In genomic region chr5:75900231-75900920, GRCm38 (mm10) we compare ENCODE assay signal across 12 mouse cellular contexts.
DNase-seq lines count a peak whose midpoint lies in the region; ATAC-seq and TF ChIP-seq lines count a peak whose summit lies in the region.
"Had no signal": no experiment of that assay in that cellular context is flagged by ENCODE, and none has a peak within 500 bp of the region (broad histone marks: within the 10 kb centered on the region; RNA-seq: fewer than 3 reads in every experiment).

No protein-coding gene starts in this region.

- no peak for DNase-seq in forebrain, embryonic 10.5 days (ENCODE audit: extremely low spot score, low spot score)
- DNase-seq in forebrain, embryonic 11.5 days (ENCODE audit: low spot score) = no peak
- DNase-seq in testis, postnatal 10 days (ENCODE audit: low spot score) = peak; percentile 26
- no peak for DNase-seq in testis, postnatal 14 days (ENCODE audit: low spot score)
- peak; percentile 16 for DNase-seq in kidney, postnatal 10 days
- no peak for DNase-seq in hindbrain, postnatal 0 days (ENCODE audit: low spot score)
- no peak for DNase-seq in right cerebral cortex, postnatal 36 days (ENCODE audit: low spot score in 2 of 2)
- DNase-seq in spleen, adult 12 weeks (ENCODE audit: low spot score) = no peak
- DNase-seq: cerebellum, adult 9-11 months had no signal

- no peak for TF ChIP-seq CTCF in hindbrain, postnatal 0 days (IDR thresholded peaks at IDR 0.05; ENCODE audit: low read depth)

- no peaks in the 10 kb centered on the region for H3K36me3 ChIP-seq in forebrain, embryonic 10.5 days (replicated peaks)
- no peaks in the 10 kb centered on the region for H3K36me3 ChIP-seq in forebrain, embryonic 11.5 days (ENCODE audit: control insufficient read depth, insufficient read depth, low read length)
- H3K36me3 ChIP-seq in hindbrain, postnatal 0 days (ENCODE audit: insufficient read depth, low read length) = no peaks in the 10 kb centered on the region
- H3K36me3 ChIP-seq: hindbrain, embryonic 13.5 days; midbrain, embryonic 12.5 days; neural tube, embryonic 15.5 days had no signal

- no peak for ATAC-seq in forebrain, embryonic 11.5 days (replicated peaks; ENCODE audit: low FRiP score)
- ATAC-seq in hindbrain, postnatal 0 days = no peak

- H3K27me3 ChIP-seq in forebrain, embryonic 10.5 days (ENCODE audit: poor library complexity, severe bottlenecking) = peaks cover 6% of the 10 kb centered on the region; the same call in 1 of the 2 replicates
- no peaks in the 10 kb centered on the region for H3K27me3 ChIP-seq in forebrain, embryonic 11.5 days (ENCODE audit: control insufficient read depth, insufficient read depth, low read length)
- H3K27me3 ChIP-seq in hindbrain, postnatal 0 days (ENCODE audit: insufficient read depth, low read length) = no peaks in the 10 kb centered on the region
- H3K27me3 ChIP-seq: hindbrain, embryonic 13.5 days; midbrain, embryonic 12.5 days; neural tube, embryonic 15.5 days had no signal

- no peak overlapping the region for H3K4me2 ChIP-seq in forebrain, embryonic 11.5 days (ENCODE audit: low read depth, low read length, severe bottlenecking)
- H3K4me2 ChIP-seq in hindbrain, postnatal 0 days (ENCODE audit: low read depth, low read length) = no peak overlapping the region
- H3K4me2 ChIP-seq: hindbrain, embryonic 13.5 days; midbrain, embryonic 12.5 days; neural tube, embryonic 15.5 days had no signal

- no peaks in the 10 kb centered on the region for H3K9me3 ChIP-seq in forebrain, embryonic 10.5 days
- H3K9me3 ChIP-seq in forebrain, embryonic 11.5 days (ENCODE audit: control insufficient read depth, low read length) = no peaks in the 10 kb centered on the region
- H3K9me3 ChIP-seq in hindbrain, postnatal 0 days (ENCODE audit: low read length) = no peaks in the 10 kb centered on the region
- H3K9me3 ChIP-seq: hindbrain, embryonic 13.5 days; midbrain, embryonic 12.5 days; neural tube, embryonic 15.5 days had no signal

- peaks cover 33% of the 10 kb centered on the region for H3K4me1 ChIP-seq in forebrain, embryonic 10.5 days
- peaks cover 5% of the 10 kb centered on the region; the same call in 1 of the 2 replicates for H3K4me1 ChIP-seq in forebrain, embryonic 11.5 days (replicated peaks; ENCODE audit: control insufficient read depth, insufficient read depth, low read length)
- 0 out of 2 replicates have a peak, but pooled peaks cover 3% of the 10 kb centered on the region for H3K4me1 ChIP-seq in hindbrain, postnatal 0 days (ENCODE audit: insufficient read depth, low read length)

- 0 out of 2 replicates have a peak overlapping the region, but pooled peaks have one; percentile 35 for H3K27ac ChIP-seq in forebrain, embryonic 10.5 days
- no peak overlapping the region for H3K27ac ChIP-seq in forebrain, embryonic 11.5 days (ENCODE audit: low read depth, low read length)
- H3K27ac ChIP-seq in hindbrain, postnatal 0 days = no peak overlapping the region
- H3K27ac ChIP-seq: hindbrain, embryonic 13.5 days; midbrain, embryonic 12.5 days; neural tube, embryonic 15.5 days had no signal

- no peak overlapping the region for H3K9ac ChIP-seq in forebrain, embryonic 11.5 days (ENCODE audit: low read length)
- H3K9ac ChIP-seq in hindbrain, postnatal 0 days (replicated peaks; ENCODE audit: low read length) = no peak overlapping the region
- H3K9ac ChIP-seq: hindbrain, embryonic 13.5 days; midbrain, embryonic 12.5 days; neural tube, embryonic 15.5 days had no signal

- H3K4me3 ChIP-seq in forebrain, embryonic 10.5 days = no peak overlapping the region
- no peak overlapping the region for H3K4me3 ChIP-seq in forebrain, embryonic 11.5 days (ENCODE audit: low read depth, low read length)
- no peak overlapping the region for H3K4me3 ChIP-seq in hindbrain, postnatal 0 days (ENCODE audit: low read length)
- H3K4me3 ChIP-seq: hindbrain, embryonic 13.5 days; midbrain, embryonic 12.5 days; neural tube, embryonic 15.5 days had no signal

- 71% methylated on average over 16 of the region's 16 CpGs for WGBS in forebrain, embryonic 10.5 days
- WGBS in forebrain, embryonic 11.5 days = 65% methylated on average over 16 of the region's 16 CpGs
- WGBS in hindbrain, postnatal 0 days = 57% methylated on average over 16 of the region's 16 CpGs

Comparison
In these comparisons a context has a peak if more than half of its experiments do, and no peak if none do; other contexts are left out.
1. DNase-seq: peak in testis, postnatal 10 days (single experiment) and kidney, postnatal 10 days (single experiment); none in forebrain, embryonic 10.5 days (single experiment), forebrain, embryonic 11.5 days (single experiment), testis, postnatal 14 days (single experiment), hindbrain, postnatal 0 days (single experiment), right cerebral cortex, postnatal 36 days (0 of 2) and spleen, adult 12 weeks (single experiment).